Mouse (Mus musculus): ENCODE measurements at regions not wholly inside any gene's neighbourhood (a gene's known extent, or its start where the extent isn't known, plus 50 kb on each side); places are given as distances from the start of the nearest gene placed in this dataset.
A peak's percentile ranks its signal among the peaks of the same experiment; 100 is the strongest.

DNA sequence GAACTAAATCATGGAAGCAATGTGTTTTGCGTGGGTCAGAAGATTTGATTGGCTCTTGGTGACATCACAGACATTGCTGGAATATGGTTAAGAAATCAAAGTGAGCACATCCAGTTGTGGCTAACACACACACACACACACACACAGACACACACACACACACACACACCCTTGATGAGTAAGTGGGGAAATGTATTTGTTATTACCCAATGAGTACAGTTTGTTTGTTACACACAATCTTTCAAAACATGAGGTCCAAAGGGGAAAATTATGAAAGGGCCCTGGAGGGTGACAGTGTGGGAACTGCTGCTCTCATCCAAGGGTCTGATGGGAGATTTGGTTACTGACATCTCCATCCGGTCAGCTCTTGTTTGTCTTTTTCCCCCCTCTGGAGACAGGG lies 243.8 kb downstream of the 4933412E24Rik start:
- no peak overlapping the region for H3K27ac ChIP-seq (replicated peaks)
- 86% methylated on average over 2 of the region's 2 CpGs for WGBS
- H3K9me3 ChIP-seq (ENCODE audit: control insufficient read depth, low read length): no peaks in the 10 kb centered on the region
- H3K4me1 ChIP-seq (replicated peaks; ENCODE audit: control insufficient read depth, insufficient read depth): 0 out of 2 replicates have a peak, but pooled peaks cover 2% of the 10 kb centered on the region
- H3K27me3 ChIP-seq (ENCODE audit: control insufficient read depth, insufficient read depth, low read length): no peaks in the 10 kb centered on the region
- H3K4me3 ChIP-seq (ENCODE audit: low read depth, low read length): no peak overlapping the region
- no peaks in the 10 kb centered on the region for H3K36me3 ChIP-seq (ENCODE audit: control insufficient read depth, insufficient read depth, low read length)
- no peak for ATAC-seq (ENCODE audit: low FRiP score, low TSS enrichment)
- no peak overlapping the region for H3K4me2 ChIP-seq (replicated peaks; ENCODE audit: low read depth)
- H3K9ac ChIP-seq (ENCODE audit: low read length): no peak overlapping the region
- TF ChIP-seq EP300 (optimal IDR thresholded peaks at IDR 0.05): no peak
- no peak for TF ChIP-seq CTCF (IDR thresholded peaks at IDR 0.05; ENCODE audit: low read depth)
- DNase-seq (ENCODE audit: low spot score): no peak

DNA sequence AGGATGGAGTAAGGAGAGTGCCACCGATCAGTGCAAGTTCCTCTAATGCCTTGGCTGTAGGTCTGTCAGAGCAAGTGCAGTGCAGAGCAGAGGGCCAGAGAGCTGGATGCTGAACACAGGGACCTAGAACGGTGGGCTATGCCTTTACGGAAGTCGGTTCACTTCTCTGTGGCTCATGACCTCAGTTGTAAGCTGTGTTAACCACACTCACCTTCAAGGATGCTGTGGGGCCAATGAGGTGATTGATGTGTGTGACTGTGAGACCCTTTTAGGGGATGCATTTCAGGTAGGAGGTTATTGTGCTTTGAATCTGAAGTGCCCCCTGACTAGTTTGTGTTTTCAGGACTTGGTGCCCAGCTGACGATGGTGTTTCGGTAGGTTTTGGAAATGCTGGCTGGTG lies 254.4 kb downstream of the 4933412E24Rik start:
- no peaks in the 10 kb centered on the region for H3K27me3 ChIP-seq (ENCODE audit: control insufficient read depth, insufficient read depth, low read length)
- TF ChIP-seq EP300 (optimal IDR thresholded peaks at IDR 0.05) (no peak), CTCF (IDR thresholded peaks at IDR 0.05; ENCODE audit: low read depth) (no peak)
- no peak overlapping the region for H3K4me2 ChIP-seq (replicated peaks; ENCODE audit: low read depth)
- H3K27ac ChIP-seq (replicated peaks): no peak overlapping the region
- H3K4me3 ChIP-seq (ENCODE audit: low read depth, low read length): no peak overlapping the region
- no peaks in the 10 kb centered on the region for H3K9me3 ChIP-seq (ENCODE audit: control insufficient read depth, low read length)
- 88% methylated on average over 6 of the region's 6 CpGs for WGBS
- no peak overlapping the region for H3K9ac ChIP-seq (ENCODE audit: low read length)
- no peaks in the 10 kb centered on the region for H3K36me3 ChIP-seq (ENCODE audit: control insufficient read depth, insufficient read depth, low read length)
- DNase-seq (ENCODE audit: low spot score) (no peak), ATAC-seq (ENCODE audit: low FRiP score, low TSS enrichment) (no peak)
- no peaks in the 10 kb centered on the region for H3K4me1 ChIP-seq (replicated peaks; ENCODE audit: control insufficient read depth, insufficient read depth)

DNA sequence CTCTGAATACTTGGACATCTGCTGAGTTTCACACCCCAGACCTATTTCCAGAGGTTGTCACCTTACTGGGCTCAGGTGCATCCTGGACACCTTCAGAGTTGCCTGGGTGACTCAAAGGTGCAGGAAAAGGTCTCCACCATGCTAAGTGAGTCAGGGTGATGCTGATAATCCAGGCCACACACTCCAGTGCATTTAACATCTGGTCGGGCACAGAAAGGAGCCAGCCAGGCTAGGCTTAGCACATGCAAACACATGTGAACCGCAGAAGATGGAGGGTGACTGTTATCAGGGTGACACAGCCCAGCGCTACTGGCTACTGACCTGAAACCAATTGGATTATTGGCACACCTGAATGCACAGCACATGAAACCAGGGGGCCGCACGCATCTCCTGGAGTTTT lies 255.9 kb downstream of the 4933412E24Rik start:
- TF ChIP-seq CTCF (IDR thresholded peaks at IDR 0.05; ENCODE audit: low read depth) (no peak), EP300 (optimal IDR thresholded peaks at IDR 0.05) (no peak)
- WGBS: 82% methylated on average over 5 of the region's 5 CpGs
- no peaks in the 10 kb centered on the region for H3K27me3 ChIP-seq (ENCODE audit: control insufficient read depth, insufficient read depth, low read length)
- no peaks in the 10 kb centered on the region for H3K36me3 ChIP-seq (ENCODE audit: control insufficient read depth, insufficient read depth, low read length)
- DNase-seq (ENCODE audit: low spot score) (no peak), ATAC-seq (ENCODE audit: low FRiP score, low TSS enrichment) (no peak)
- H3K9ac ChIP-seq (ENCODE audit: low read length): no peak overlapping the region
- no peak overlapping the region for H3K4me3 ChIP-seq (ENCODE audit: low read depth, low read length)
- H3K4me1 ChIP-seq (replicated peaks; ENCODE audit: control insufficient read depth, insufficient read depth): no peaks in the 10 kb centered on the region
- peak overlapping the region; percentile 84 for H3K27ac ChIP-seq (replicated peaks)
- no peaks in the 10 kb centered on the region for H3K9me3 ChIP-seq (ENCODE audit: control insufficient read depth, low read length)
- H3K4me2 ChIP-seq (replicated peaks; ENCODE audit: low read depth): no peak overlapping the region

DNA sequence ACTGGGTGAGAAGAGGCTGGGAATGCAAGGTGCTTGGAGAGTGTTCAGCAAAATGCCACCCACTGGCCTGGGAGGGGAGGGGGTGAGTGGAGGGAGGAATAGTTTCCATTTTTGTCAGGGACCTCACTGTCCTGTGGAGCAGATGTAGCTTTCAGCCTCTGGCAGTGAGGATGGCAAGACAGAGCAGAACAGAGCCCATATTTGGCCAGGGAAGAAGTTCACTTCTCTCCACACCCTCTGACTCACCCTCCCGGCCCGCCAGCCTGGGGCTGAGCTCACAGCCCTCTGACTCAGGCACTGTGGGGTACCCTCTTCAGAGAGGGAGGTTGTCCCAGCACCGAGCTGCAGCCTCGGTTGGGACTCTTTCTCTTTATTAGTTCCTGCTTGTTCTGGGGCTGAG lies 256.8 kb downstream of the 4933412E24Rik start:
- H3K4me2 ChIP-seq (replicated peaks; ENCODE audit: low read depth): no peak overlapping the region
- DNase-seq (ENCODE audit: low spot score): peak; percentile 58
- peak overlapping the region; percentile 84 for H3K27ac ChIP-seq (replicated peaks)
- H3K9me3 ChIP-seq (ENCODE audit: control insufficient read depth, low read length): no peaks in the 10 kb centered on the region
- H3K9ac ChIP-seq (ENCODE audit: low read length): no peak overlapping the region
- WGBS: 3% methylated on average over 4 of the region's 4 CpGs
- peak; percentile 95 for ATAC-seq (ENCODE audit: low FRiP score, low TSS enrichment)
- H3K4me3 ChIP-seq (ENCODE audit: low read depth, low read length): no peak overlapping the region
- H3K27me3 ChIP-seq (ENCODE audit: control insufficient read depth, insufficient read depth, low read length): no peaks in the 10 kb centered on the region
- TF ChIP-seq EP300 (optimal IDR thresholded peaks at IDR 0.05) (no peak), CTCF (IDR thresholded peaks at IDR 0.05; ENCODE audit: low read depth) (no peak)
- no peaks in the 10 kb centered on the region for H3K36me3 ChIP-seq (ENCODE audit: control insufficient read depth, insufficient read depth, low read length)
- H3K4me1 ChIP-seq (replicated peaks; ENCODE audit: control insufficient read depth, insufficient read depth): no peaks in the 10 kb centered on the region

DNA sequence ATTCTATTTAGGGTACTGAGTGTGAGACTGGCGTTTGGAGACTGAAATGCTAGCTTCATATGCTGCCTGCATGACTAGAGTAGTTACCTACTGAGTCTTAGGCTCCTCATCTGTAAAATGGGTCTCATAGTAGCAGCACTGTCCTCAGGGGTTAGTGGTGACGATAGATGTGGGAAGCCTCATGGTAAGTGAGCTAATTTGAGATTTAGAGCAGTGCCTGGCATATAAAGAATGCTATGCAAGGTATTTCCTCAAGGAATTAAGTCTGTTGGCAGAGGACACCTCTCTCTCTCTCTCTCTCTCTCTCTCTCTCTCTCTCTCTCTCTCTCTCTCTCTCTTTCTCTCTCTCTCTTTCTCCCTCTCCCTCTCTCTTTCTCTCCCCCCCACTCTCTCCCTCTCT lies 257.4 kb downstream of the 4933412E24Rik start:
- ATAC-seq (ENCODE audit: low FRiP score, low TSS enrichment) (no peak), DNase-seq (ENCODE audit: low spot score) (no peak)
- H3K36me3 ChIP-seq (ENCODE audit: control insufficient read depth, insufficient read depth, low read length): no peaks in the 10 kb centered on the region
- no peak overlapping the region for H3K4me3 ChIP-seq (ENCODE audit: low read depth, low read length)
- 65% methylated on average over 2 of the region's 2 CpGs for WGBS
- no peaks in the 10 kb centered on the region for H3K4me1 ChIP-seq (replicated peaks; ENCODE audit: control insufficient read depth, insufficient read depth)
- H3K4me2 ChIP-seq (replicated peaks; ENCODE audit: low read depth): no peak overlapping the region
- TF ChIP-seq CTCF (IDR thresholded peaks at IDR 0.05; ENCODE audit: low read depth) (no peak), EP300 (optimal IDR thresholded peaks at IDR 0.05) (no peak)
- no peaks in the 10 kb centered on the region for H3K9me3 ChIP-seq (ENCODE audit: control insufficient read depth, low read length)
- H3K9ac ChIP-seq (ENCODE audit: low read length): no peak overlapping the region
- peak overlapping the region; percentile 84 for H3K27ac ChIP-seq (replicated peaks)
- no peaks in the 10 kb centered on the region for H3K27me3 ChIP-seq (ENCODE audit: control insufficient read depth, insufficient read depth, low read length)

DNA sequence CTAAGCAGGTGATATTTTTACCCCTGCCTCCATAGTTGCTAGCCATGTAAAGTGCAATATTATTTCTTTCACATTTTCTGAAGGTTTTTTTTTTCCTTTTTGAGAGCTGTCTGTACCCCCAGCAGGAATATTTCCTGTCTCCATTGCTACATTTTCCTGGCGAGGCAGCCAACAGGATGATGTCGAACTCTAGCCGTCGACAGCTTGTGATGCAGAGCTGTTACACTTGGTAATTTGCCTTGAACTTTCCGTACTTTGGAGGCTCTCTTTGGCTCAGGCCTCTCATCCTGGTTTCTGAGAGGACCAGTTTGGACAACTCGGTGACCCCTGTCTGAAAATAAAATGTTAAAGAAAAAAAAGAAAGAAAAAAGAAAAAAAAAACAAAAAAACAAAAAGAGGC lies 260.3 kb downstream of the 4933412E24Rik start:
- TF ChIP-seq CTCF (IDR thresholded peaks at IDR 0.05; ENCODE audit: low read depth): no peak
- no peak for TF ChIP-seq EP300 (optimal IDR thresholded peaks at IDR 0.05)

More for the DNA sequence above, 260.3 kb downstream of the 4933412E24Rik start:
- DNase-seq (ENCODE audit: low spot score): no peak
- H3K4me1 ChIP-seq (replicated peaks; ENCODE audit: control insufficient read depth, insufficient read depth): no peaks in the 10 kb centered on the region
- H3K4me2 ChIP-seq (replicated peaks; ENCODE audit: low read depth): no peak overlapping the region
- ATAC-seq (ENCODE audit: low FRiP score, low TSS enrichment): no peak
- 40% methylated on average over 6 of the region's 6 CpGs for WGBS
- no peaks in the 10 kb centered on the region for H3K9me3 ChIP-seq (ENCODE audit: control insufficient read depth, low read length)
- H3K27me3 ChIP-seq (ENCODE audit: control insufficient read depth, insufficient read depth, low read length): no peaks in the 10 kb centered on the region
- no peak overlapping the region for H3K27ac ChIP-seq (replicated peaks)
- H3K9ac ChIP-seq (ENCODE audit: low read length): no peak overlapping the region
- no peak overlapping the region for H3K4me3 ChIP-seq (ENCODE audit: low read depth, low read length)
- H3K36me3 ChIP-seq (ENCODE audit: control insufficient read depth, insufficient read depth, low read length): no peaks in the 10 kb centered on the region

Measured in stomach, postnatal 0 days (tissue).